Mouse (Mus musculus) cerebellum, adult 9-10 months (tissue): ENCODE measurements at regions not wholly inside any gene's neighbourhood (a gene's known extent, or its start where the extent isn't known, plus 50 kb on each side); places are given as distances from the start of the nearest gene placed in this dataset.
"Not testable (repeated sequence)": the region's sequence is repeated elsewhere in the genome, so short reads cannot be mapped to it uniquely, and the experiment has no call there.

ENCODE experiments used
- DNase-seq: peaks from one replicate; pipeline ENCODE4 v3.0.0; 2022

- no peak for DNase-seq
These were observed 169.1 kb upstream of the Npvf start for GRCm38 (mm10) chr6:50823220-50823910.

GRCm38 (mm10) chr6:50824466-50824865, 170.2 kb upstream of the Npvf start:
- no peak for DNase-seq

- no peak for DNase-seq
These were observed 177.5 kb upstream of the Npvf start for GRCm38 (mm10) chr6:50831725-50832124.

GRCm38 (mm10) chr6:50835997-50836625, 181.9 kb upstream of the Npvf start:
- DNase-seq: no peak

GRCm38 (mm10) chr6:50840826-50841225, 186.6 kb upstream of the Npvf start:
- DNase-seq: no peak

GRCm38 (mm10) chr6:50845246-50845645, 191.0 kb upstream of the Npvf start:
- DNase-seq: not testable (repeated sequence)

- DNase-seq: no peak
These were observed 192.7 kb upstream of the Npvf start for GRCm38 (mm10) chr6:50846740-50847516.

GRCm38 (mm10) chr6:50847548-50847947, 193.3 kb upstream of the Npvf start:
- DNase-seq: no peak

- DNase-seq: no peak
These were observed 204.9 kb upstream of the Npvf start for GRCm38 (mm10) chr6:50859162-50859561.

GRCm38 (mm10) chr6:50877991-50878390, 223.8 kb upstream of the Npvf start:
- no peak for DNase-seq

- DNase-seq: no peak
These were observed 228.1 kb upstream of the Npvf start for GRCm38 (mm10) chr6:50882298-50882697.

GRCm38 (mm10) chr6:50882759-50883158, 228.5 kb upstream of the Npvf start:
- DNase-seq: no peak

- DNase-seq: no peak
These were observed 230.8 kb upstream of the Npvf start for GRCm38 (mm10) chr6:50885031-50885430.

- no peak for DNase-seq
These were observed 231.6 kb upstream of the Npvf start for GRCm38 (mm10) chr6:50885771-50886360.

GRCm38 (mm10) chr6:50890370-50891204, 236.3 kb upstream of the Npvf start:
- peak; percentile 61 for DNase-seq

GRCm38 (mm10) chr6:50891205-50891526, 236.9 kb upstream of the Npvf start:
- no peak for DNase-seq

GRCm38 (mm10) chr6:50898792-50899191, 244.6 kb upstream of the Npvf start:
- no peak for DNase-seq

- DNase-seq: no peak
These were observed 261.2 kb upstream of the Npvf start for GRCm38 (mm10) chr6:50915166-50916030.

GRCm38 (mm10) chr6:50918248-50918647, 264.0 kb upstream of the Npvf start:
- DNase-seq: no peak

- DNase-seq: no peak
These were observed 268.0 kb upstream of the Npvf start for GRCm38 (mm10) chr6:50922235-50922634.

- DNase-seq: no peak
These were observed 270.3 kb upstream of the Npvf start for GRCm38 (mm10) chr6:50924571-50924970.

- DNase-seq: no peak
These were observed 270.8 kb upstream of the Npvf start for GRCm38 (mm10) chr6:50924998-50925397.
